Mouse (Mus musculus) testis, adult 2 months (tissue): Measurements from ENCODE around the gene Clstn3.

Experiments used
- CTCF ChIP-seq: fragments of 200-500 bp; IDR thresholded peaks from 2 replicates; pipeline ENCODE4 v1.5.1; 2012; ENCODE audit warnings: low read depth, mild to moderate bottlenecking, inconsistent platforms, low read length, moderate library complexity; ENCODE audit not compliant: control insufficient read depth, insufficient read depth, insufficient replicate concordance
- POLR2A ChIP-seq: fragments of 200-500 bp; IDR thresholded peaks from 2 replicates; pipeline ENCODE4 v1.6.1; 2012; ENCODE audit warnings: low read depth, mild to moderate bottlenecking, inconsistent platforms, low read length, moderate library complexity; ENCODE audit not compliant: control insufficient read depth

- TF ChIP-seq POLR2A (no peak; the same call in 1 of the 2 replicates), CTCF (no peak)
Measured at GRCm38 (mm10) chr6:124414150-124414926, 50.3 kb downstream of the Clstn3 start.
